Mouse (Mus musculus) neutrophil, adult 5-6 weeks (primary cell): ENCODE results near the gene Gm732. TPM values are rescaled to one million over a fixed set of nuclear protein-coding genes. Genes with fewer than 3 reads are reported as not detected.

Experiments
- ATAC-seq: fragments of 151-379, 151-347 bp; 2 replicates; pipeline ENCODE4 v1.8.0; 2017; ENCODE audit warnings: mild to moderate bottlenecking, moderate TSS enrichment; ENCODE audit not compliant: insufficient number of reproducible peaks, poor library complexity, low FRiP score, severe bottlenecking; ENCODE audit errors: extremely low read depth
- total RNA-seq: library from RNA; stranded (forward); fragments of 200-1000 nt; gene quantifications from 2 replicates; pipeline ENCODE4 v1.2.3, GENCODE M21; 2017

The Gm732 gene
- total RNA-seq: not detected in 2 replicates

DNA sequence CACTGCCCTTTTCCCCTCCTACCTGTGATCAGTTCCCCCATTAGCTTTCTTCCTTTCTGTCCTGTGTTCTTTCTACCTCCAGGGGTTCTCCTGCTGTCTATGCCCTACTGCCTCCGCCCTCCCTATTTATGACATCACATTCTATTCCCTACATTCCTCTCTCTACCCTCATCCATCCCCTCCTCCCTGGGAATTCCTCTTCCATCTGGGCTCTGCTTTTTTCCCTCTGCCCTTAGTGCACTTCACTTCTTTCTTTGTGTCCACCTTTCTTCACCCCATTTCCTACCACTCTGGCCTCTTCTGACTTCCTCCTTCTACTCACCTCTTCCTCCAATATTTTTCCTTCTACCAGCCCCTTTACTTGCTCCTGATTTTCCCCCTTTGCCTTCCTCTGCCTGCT, at the start of gene Gm732:
Gm732 (minus strand) TSS at position 101 of the 400 bp plus-strand sequence.
- ATAC-seq: no peak

Other genes with a start within 250 kb of the Gm732 start
- gene Tent5d, start 155.9 kb downstream of the Gm732 start, total RNA-seq: not detected in 2 replicates
- gene 2610002M06Rik, start 132.1 kb downstream of the Gm732 start, total RNA-seq: 9.8 and 12.2 TPM in 2 replicates